Mouse (Mus musculus): Measurements from ENCODE around the gene Cysltr1. TPM values are rescaled to one million over a fixed set of nuclear protein-coding genes. Genes with fewer than 3 reads are reported as not detected.

Gene Cysltr1
- polyA plus RNA-seq, 1 experiment from 2014 or later = 0.74 TPM

DNA sequence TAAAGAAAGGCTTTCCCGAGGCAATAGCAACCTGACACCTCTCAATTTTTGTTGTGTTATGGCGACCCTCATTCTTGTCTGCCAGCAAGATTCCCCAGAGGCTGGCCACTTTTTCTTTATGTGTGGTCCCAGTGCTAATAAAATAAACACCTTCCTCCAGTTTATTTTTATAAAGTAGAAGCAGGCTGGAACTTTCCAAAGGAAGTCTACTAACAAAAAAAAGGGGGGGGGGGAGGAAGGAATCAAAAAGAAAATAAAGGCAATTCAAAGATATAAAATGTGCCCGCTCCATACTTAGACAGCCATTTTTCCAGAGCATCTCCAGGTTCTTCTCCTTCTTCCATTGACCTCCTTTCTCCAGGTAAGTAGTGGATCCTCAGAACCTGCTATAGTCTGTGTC lies 20.6 kb downstream of the Cysltr1 start, which contains the start of gene Gm5127:
Gm5127 (plus strand) TSS at position 301 of the 400 bp plus-strand sequence.
- no peak for ATAC-seq
- WGBS = 61% methylated on average over 3 of the region's 3 CpGs
- H3K4me2 ChIP-seq (ENCODE audit: low read length) = no peak within 1 kb of the TSS
- H3K27me3 ChIP-seq (ENCODE audit: control insufficient read depth, insufficient read depth, low read depth, low read length) = no peaks in the 10 kb centered on the region
- H3K9ac ChIP-seq (ENCODE audit: low read depth, low read length) = no peak within 1 kb of the TSS
- no peaks in the 10 kb centered on the region for H3K4me1 ChIP-seq (ENCODE audit: control insufficient read depth, insufficient read depth, low read length)
- no peak within 1 kb of the TSS for H3K27ac ChIP-seq (ENCODE audit: low read length)
- H3K4me3 ChIP-seq (ENCODE audit: low read depth, low read length) = no peak within 1 kb of the TSS
- no peaks in the 10 kb centered on the region for H3K36me3 ChIP-seq (ENCODE audit: control insufficient read depth, insufficient read depth, low read length)
- no peaks in the 10 kb centered on the region for H3K9me3 ChIP-seq (replicated peaks; ENCODE audit: control insufficient read depth, low read length, poor library complexity, severe bottlenecking)

DNA sequence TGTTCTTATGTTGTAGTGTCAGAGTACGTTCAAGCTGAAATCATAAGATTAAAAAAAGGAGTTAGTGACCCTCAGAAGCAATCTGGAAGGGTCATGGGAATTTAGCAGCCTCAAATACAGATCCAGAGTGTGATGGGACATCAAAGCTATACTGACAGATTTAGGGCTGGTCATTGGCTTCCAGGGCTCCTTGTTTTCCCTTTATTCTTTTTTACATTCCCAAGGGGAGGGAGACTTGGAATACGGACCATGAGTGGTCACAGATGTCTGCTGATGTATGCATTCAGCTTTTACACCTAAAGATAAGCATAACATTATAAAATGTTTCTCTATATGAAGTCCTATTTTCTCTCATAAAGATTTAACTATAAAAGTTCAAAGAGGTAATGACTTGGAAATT lies 21.3 kb downstream of the Cysltr1 start:
- H3K36me3 ChIP-seq (ENCODE audit: control insufficient read depth, insufficient read depth, low read length) = no peaks in the 10 kb centered on the region
- no peak overlapping the region for H3K4me3 ChIP-seq (ENCODE audit: low read depth, low read length)
- H3K9me3 ChIP-seq (replicated peaks; ENCODE audit: control insufficient read depth, low read length, poor library complexity, severe bottlenecking) = no peaks in the 10 kb centered on the region
- no peak for ATAC-seq
- no peak overlapping the region for H3K9ac ChIP-seq (ENCODE audit: low read depth, low read length)
- no peak overlapping the region for H3K4me2 ChIP-seq (ENCODE audit: low read length)
- no peaks in the 10 kb centered on the region for H3K4me1 ChIP-seq (ENCODE audit: control insufficient read depth, insufficient read depth, low read length)
- 33% methylated on average over 2 of the region's 2 CpGs for WGBS
- H3K27ac ChIP-seq (ENCODE audit: low read length) = no peak overlapping the region
- no peaks in the 10 kb centered on the region for H3K27me3 ChIP-seq (ENCODE audit: control insufficient read depth, insufficient read depth, low read depth, low read length)

DNA sequence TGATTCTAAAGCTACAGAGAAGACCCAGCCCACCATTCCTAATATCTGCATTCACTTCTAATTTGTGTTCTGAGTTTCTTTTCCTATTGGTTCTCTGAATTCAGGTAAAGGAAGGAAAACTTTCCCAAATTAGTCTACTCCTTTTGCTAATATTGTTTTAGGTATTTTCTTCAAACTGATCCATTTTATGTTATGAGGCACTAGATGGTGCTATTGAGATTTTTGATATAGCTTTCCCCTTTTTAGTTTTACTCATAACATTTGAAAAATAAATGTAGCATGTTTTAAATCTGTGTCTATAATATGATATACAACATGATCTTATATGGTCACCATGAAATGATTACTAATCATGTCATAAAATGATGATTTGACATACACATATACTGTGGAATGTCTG lies 23.1 kb downstream of the Cysltr1 start:
- no peaks in the 10 kb centered on the region for H3K27me3 ChIP-seq (ENCODE audit: control insufficient read depth, insufficient read depth, low read depth, low read length)
- no peaks in the 10 kb centered on the region for H3K4me1 ChIP-seq (ENCODE audit: control insufficient read depth, insufficient read depth, low read length)
- no peak for ATAC-seq
- no peaks in the 10 kb centered on the region for H3K9me3 ChIP-seq (replicated peaks; ENCODE audit: control insufficient read depth, low read length, poor library complexity, severe bottlenecking)
- no peaks in the 10 kb centered on the region for H3K36me3 ChIP-seq (ENCODE audit: control insufficient read depth, insufficient read depth, low read length)
- H3K27ac ChIP-seq (ENCODE audit: low read length) = no peak overlapping the region
- H3K9ac ChIP-seq (ENCODE audit: low read depth, low read length) = no peak overlapping the region
- H3K4me3 ChIP-seq (ENCODE audit: low read depth, low read length) = no peak overlapping the region
- no peak overlapping the region for H3K4me2 ChIP-seq (ENCODE audit: low read length)

DNA sequence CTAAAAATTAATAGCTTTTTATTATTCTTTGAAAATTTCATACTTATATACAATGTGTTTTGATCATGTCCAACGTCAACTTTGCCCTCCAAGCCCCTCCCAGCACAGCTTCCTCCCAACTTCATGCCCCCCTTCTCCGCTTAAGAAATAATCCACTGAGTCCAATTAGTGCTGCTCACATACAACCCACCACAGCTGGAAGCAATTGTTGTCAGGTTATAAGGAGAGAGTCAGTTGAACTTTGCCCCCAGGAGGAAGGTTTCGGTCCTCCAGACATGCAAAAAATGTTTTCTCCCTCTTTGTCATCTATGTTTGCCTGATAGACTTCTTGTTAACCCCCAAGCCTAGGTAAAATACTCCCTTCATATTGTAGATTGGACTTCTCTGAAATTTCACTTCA lies 24.5 kb downstream of the Cysltr1 start:
- no peaks in the 10 kb centered on the region for H3K36me3 ChIP-seq (ENCODE audit: control insufficient read depth, insufficient read depth, low read length)
- no peaks in the 10 kb centered on the region for H3K9me3 ChIP-seq (replicated peaks; ENCODE audit: control insufficient read depth, low read length, poor library complexity, severe bottlenecking)
- no peaks in the 10 kb centered on the region for H3K27me3 ChIP-seq (ENCODE audit: control insufficient read depth, insufficient read depth, low read depth, low read length)
- no peaks in the 10 kb centered on the region for H3K4me1 ChIP-seq (ENCODE audit: control insufficient read depth, insufficient read depth, low read length)
- no peak overlapping the region for H3K27ac ChIP-seq (ENCODE audit: low read length)
- ATAC-seq = no peak
- no peak overlapping the region for H3K4me2 ChIP-seq (ENCODE audit: low read length)
- H3K9ac ChIP-seq (ENCODE audit: low read depth, low read length) = no peak overlapping the region
- no peak overlapping the region for H3K4me3 ChIP-seq (ENCODE audit: low read depth, low read length)
- WGBS = 53% methylated on average over 3 of the region's 3 CpGs

DNA sequence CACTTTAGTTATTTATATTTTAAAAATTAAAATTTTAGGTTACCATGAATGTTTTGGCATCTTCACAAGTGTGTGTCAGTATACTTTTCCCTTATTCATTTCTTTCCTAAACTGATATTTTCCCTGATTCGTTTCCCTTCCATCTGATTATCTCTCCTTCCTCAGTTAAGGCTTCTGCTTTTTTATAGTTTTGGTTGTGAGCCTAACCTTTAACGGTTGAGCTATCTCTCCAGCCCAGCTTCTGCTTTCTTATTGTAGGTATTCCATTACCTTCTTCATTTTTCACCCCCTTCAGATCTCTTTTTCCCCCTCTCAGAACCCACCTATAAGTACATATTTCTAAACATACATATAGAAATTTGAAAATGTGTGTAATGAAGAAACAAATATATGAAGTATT lies 48.0 kb downstream of the Cysltr1 start:
- no peak overlapping the region for H3K27ac ChIP-seq (ENCODE audit: low read length)
- H3K27me3 ChIP-seq (ENCODE audit: control insufficient read depth, insufficient read depth, low read depth, low read length) = no peaks in the 10 kb centered on the region
- 82% methylated on average over 2 of the region's 2 CpGs for WGBS
- no peak overlapping the region for H3K4me3 ChIP-seq (ENCODE audit: low read depth, low read length)
- ATAC-seq = no peak
- H3K4me1 ChIP-seq (ENCODE audit: control insufficient read depth, insufficient read depth, low read length) = no peaks in the 10 kb centered on the region
- no peaks in the 10 kb centered on the region for H3K36me3 ChIP-seq (ENCODE audit: control insufficient read depth, insufficient read depth, low read length)
- H3K4me2 ChIP-seq (ENCODE audit: low read length) = no peak overlapping the region
- no peak overlapping the region for H3K9ac ChIP-seq (ENCODE audit: low read depth, low read length)
- H3K9me3 ChIP-seq (replicated peaks; ENCODE audit: control insufficient read depth, low read length, poor library complexity, severe bottlenecking) = no peaks in the 10 kb centered on the region

DNA sequence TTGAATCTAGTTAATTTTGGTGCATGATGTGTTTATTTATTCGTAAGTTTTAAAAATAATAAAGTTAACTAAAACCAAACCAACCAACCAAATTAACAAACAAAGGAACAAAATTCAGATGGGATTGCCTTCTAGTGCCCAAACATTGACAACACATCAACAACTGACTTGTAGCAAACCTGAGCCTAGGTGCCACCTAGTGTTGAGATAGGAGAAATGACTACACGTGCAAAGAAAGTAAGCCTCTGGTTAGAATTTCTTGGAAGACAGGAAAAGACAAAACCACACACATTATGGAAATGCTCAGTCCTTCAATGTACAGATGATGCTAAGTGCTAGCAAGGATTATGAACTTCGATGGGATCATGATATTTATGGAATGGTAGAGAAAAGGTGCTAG lies 67.1 kb downstream of the Cysltr1 start:
- Histone ChIP-seq H3K27ac (ENCODE audit: low read length) (no peak overlapping the region), H3K27me3 (ENCODE audit: control insufficient read depth, insufficient read depth, low read depth, low read length) (no peaks in the 10 kb centered on the region), H3K4me2 (ENCODE audit: low read length) (no peak overlapping the region), H3K9ac (ENCODE audit: low read depth, low read length) (no peak overlapping the region), H3K9me3 (replicated peaks; ENCODE audit: control insufficient read depth, low read length, poor library complexity, severe bottlenecking) (no peaks in the 10 kb centered on the region), H3K4me3 (ENCODE audit: low read depth, low read length) (no peak overlapping the region), H3K36me3 (ENCODE audit: control insufficient read depth, insufficient read depth, low read length) (no peaks in the 10 kb centered on the region), H3K4me1 (ENCODE audit: control insufficient read depth, insufficient read depth, low read length) (no peaks in the 10 kb centered on the region)
- no peak for ATAC-seq
- WGBS = 38% methylated on average over 3 of the region's 3 CpGs

Other genes starting within 250 kb of the Cysltr1 start
- 0.11 and 0.34 TPM in 2 replicates for gene Fndc3c1, start 118.3 kb downstream of the Cysltr1 start, polyA plus RNA-seq (2015; fragmentation: Nextera tagmentation; extraction: Ambion mirVana)
- 0.13 and 0.30 TPM in 2 replicates for gene Gm5127, start 20.5 kb downstream of the Cysltr1 start, polyA plus RNA-seq (2015; fragmentation: Nextera tagmentation; extraction: Ambion mirVana)
- gene Rtl3, start 237.0 kb upstream of the Cysltr1 start, polyA plus RNA-seq (2015; fragmentation: Nextera tagmentation; extraction: Ambion mirVana) = 0.65 and 1.0 TPM in 2 replicates